Mouse (Mus musculus) intestine, embryonic 16.5 days (tissue): Measurements from ENCODE around the gene Atp23. TPM values are rescaled to one million over a fixed set of nuclear protein-coding genes. Genes with fewer than 3 reads are reported as not detected.

Experiments used
- ATAC-seq: fragments of 200-750 bp; cut with Nextera tagmentation; 2 replicates; pipeline ENCODE4 v1.8.0; 2017; ENCODE audit warnings: moderate TSS enrichment, moderate library complexity
- H3K27ac ChIP-seq: fragments of 300-500 bp; sonication (generic); 2 replicates; pipeline ENCODE4 v1.5.1; 2014; ENCODE audit warnings: mild to moderate bottlenecking, low read length
- H3K27me3 ChIP-seq: fragments of 300-500 bp; sonication (generic); replicated peaks from 2 replicates; pipeline ENCODE4 v1.6.1; 2014; ENCODE audit warnings: low read length, control low read depth, mixed read lengths; ENCODE audit not compliant: control insufficient read depth, insufficient read depth
- H3K36me3 ChIP-seq: fragments of 300-500 bp; sonication (generic); 2 replicates; pipeline ENCODE4 v1.6.1; 2014; ENCODE audit warnings: low read length, control low read depth; ENCODE audit not compliant: control insufficient read depth, insufficient read depth
- H3K4me1 ChIP-seq: fragments of 300-500 bp; sonication (generic); 2 replicates; pipeline ENCODE4 v1.6.1; 2014; ENCODE audit warnings: low read length, control low read depth, mixed read lengths; ENCODE audit not compliant: control insufficient read depth, insufficient read depth
- H3K4me2 ChIP-seq: fragments of 300-500 bp; sonication (generic); 2 replicates; pipeline ENCODE4 v1.6.1; 2014; ENCODE audit warnings: low read depth, low read length, control low read depth
- H3K4me3 ChIP-seq: fragments of 300-500 bp; sonication (generic); 2 replicates; pipeline ENCODE4 v1.5.1; 2014; ENCODE audit warnings: mild to moderate bottlenecking, low read length
- H3K9ac ChIP-seq: fragments of 300-500 bp; sonication (generic); 2 replicates; pipeline ENCODE4 v1.6.1; 2014; ENCODE audit warnings: low read depth, low read length
- H3K9me3 ChIP-seq: fragments of 300-500 bp; sonication (generic); 2 replicates; pipeline ENCODE4 v1.6.1; 2016; ENCODE audit warnings: low read length, control low read depth; ENCODE audit not compliant: control insufficient read depth
- whole genome bisulfite sequencing: fragments of 180-500 bp; shearing (Covaris S2); extraction: QIAGEN DNeasy Blood & Tissue Kit; methylation state at CpG from one replicate; pipeline ENCODE4 v1.1.7; 2014; 5-methylcytosine and 5-hydroxymethylcytosine counted together
- polyA plus RNA-seq: library from polyadenylated mRNA; unstranded; fragments of >200 nt; fragmentation: Nextera tagmentation; extraction: Ambion mirVana; gene quantifications from 2 replicates; pipeline ENCODE4 v1.2.1, GENCODE M21; 2015

The Atp23 gene
- polyA plus RNA-seq, 1 experiment from 2014 or later: 15.3 TPM

- Histone ChIP-seq H3K4me2 (peak overlapping the region; percentile 10; the same call in 1 of the 2 replicates), H3K27ac (peak overlapping the region; percentile 96), H3K27me3 (no peaks in the 10 kb centered on the region), H3K36me3 (no peaks in the 10 kb centered on the region), H3K4me1 (peaks cover 70% of the 10 kb centered on the region), H3K9me3 (no peaks in the 10 kb centered on the region), H3K4me3 (no peak overlapping the region), H3K9ac (peak overlapping the region; percentile 58)
- ATAC-seq: 0 out of 2 replicates have a peak, but pooled peaks have one; percentile 4
- WGBS: 42% methylated on average over 8 of the region's 8 CpGs
Measured at GRCm38 (mm10) chr10:126931123-126931759, 30.1 kb upstream of the Atp23 start.

- Histone ChIP-seq H3K36me3 (no peaks in the 10 kb centered on the region), H3K4me1 (peaks cover 66% of the 10 kb centered on the region), H3K27ac (peak overlapping the region; percentile 96), H3K9me3 (no peaks in the 10 kb centered on the region), H3K4me3 (peak overlapping the region; percentile 9), H3K9ac (peak overlapping the region; percentile 82), H3K4me2 (peak overlapping the region; percentile 32), H3K27me3 (no peaks in the 10 kb centered on the region)
- WGBS: 32% methylated on average over 15 of the region's 15 CpGs
- ATAC-seq: peak; percentile 59
Measured at GRCm38 (mm10) chr10:126930270-126931121, 29.3 kb upstream of the Atp23 start.

- peak overlapping the region; percentile 96 for H3K27ac ChIP-seq
- H3K9me3 ChIP-seq: no peaks in the 10 kb centered on the region
- WGBS: 61% methylated on average over 3 of the region's 3 CpGs
- H3K4me2 ChIP-seq: peak overlapping the region; percentile 94; the same call in 1 of the 2 replicates
- no peak overlapping the region for H3K4me3 ChIP-seq
- ATAC-seq: no peak
- peak overlapping the region; percentile 82; the same call in 1 of the 2 replicates for H3K9ac ChIP-seq
- no peaks in the 10 kb centered on the region for H3K36me3 ChIP-seq
- no peaks in the 10 kb centered on the region for H3K27me3 ChIP-seq
- peaks cover 56% of the 10 kb centered on the region for H3K4me1 ChIP-seq
Measured at GRCm38 (mm10) chr10:126929543-126929942, 28.4 kb upstream of the Atp23 start.

- peak overlapping the region; percentile 58 for H3K4me3 ChIP-seq
- H3K4me2 ChIP-seq: peak overlapping the region; percentile 94
- peak; percentile 3; the same call in 1 of the 2 replicates for ATAC-seq
- no peaks in the 10 kb centered on the region for H3K27me3 ChIP-seq
- no peaks in the 10 kb centered on the region for H3K9me3 ChIP-seq
- H3K27ac ChIP-seq: peak overlapping the region; percentile 96
- H3K9ac ChIP-seq: peak overlapping the region; percentile 82
- WGBS: 23% methylated on average over 12 of the region's 12 CpGs
- H3K4me1 ChIP-seq: peaks cover 52% of the 10 kb centered on the region
- no peaks in the 10 kb centered on the region for H3K36me3 ChIP-seq
Measured at GRCm38 (mm10) chr10:126928819-126929206, 27.7 kb upstream of the Atp23 start.

GRCm38 (mm10) chr10:126928011-126928818, 27.1 kb upstream of the Atp23 start:
- ATAC-seq: peak; percentile 84
- WGBS: 1% methylated on average over 39 of the region's 39 CpGs
- Histone ChIP-seq H3K4me3 (peak overlapping the region; percentile 58), H3K4me2 (peak overlapping the region; percentile 94), H3K4me1 (peaks cover 52% of the 10 kb centered on the region), H3K27me3 (no peaks in the 10 kb centered on the region), H3K27ac (peak overlapping the region; percentile 96), H3K9ac (peak overlapping the region; percentile 82), H3K36me3 (no peaks in the 10 kb centered on the region), H3K9me3 (no peaks in the 10 kb centered on the region)

GRCm38 (mm10) chr10:126927101-126927961, 26.2 kb upstream of the Atp23 start:
- H3K4me2 ChIP-seq: peak overlapping the region; percentile 94
- no peaks in the 10 kb centered on the region for H3K9me3 ChIP-seq
- H3K27ac ChIP-seq: peak overlapping the region; percentile 96
- ATAC-seq: no peak
- 29% methylated on average over 11 of the region's 11 CpGs for WGBS
- peak overlapping the region; percentile 58 for H3K4me3 ChIP-seq
- peaks cover 52% of the 10 kb centered on the region for H3K4me1 ChIP-seq
- no peaks in the 10 kb centered on the region for H3K27me3 ChIP-seq
- no peaks in the 10 kb centered on the region for H3K36me3 ChIP-seq
- H3K9ac ChIP-seq: peak overlapping the region; percentile 82

GRCm38 (mm10) chr10:126925391-126925790, 24.2 kb upstream of the Atp23 start:
- H3K27ac ChIP-seq: no peak overlapping the region
- no peak overlapping the region for H3K4me3 ChIP-seq
- H3K9me3 ChIP-seq: no peaks in the 10 kb centered on the region; the same call in 1 of the 2 replicates
- no peak overlapping the region for H3K9ac ChIP-seq
- no peak overlapping the region for H3K4me2 ChIP-seq
- no peaks in the 10 kb centered on the region for H3K36me3 ChIP-seq
- H3K27me3 ChIP-seq: no peaks in the 10 kb centered on the region
- ATAC-seq: no peak
- peaks cover 37% of the 10 kb centered on the region for H3K4me1 ChIP-seq

GRCm38 (mm10) chr10:126924087-126924486, 22.9 kb upstream of the Atp23 start:
- ATAC-seq: no peak
- Histone ChIP-seq H3K4me1 (peaks cover 24% of the 10 kb centered on the region), H3K4me2 (no peak overlapping the region), H3K4me3 (no peak overlapping the region), H3K9me3 (peaks cover 7% of the 10 kb centered on the region; the same call in 1 of the 2 replicates), H3K9ac (no peak overlapping the region), H3K27me3 (no peaks in the 10 kb centered on the region), H3K27ac (0 out of 2 replicates have a peak overlapping the region, but pooled peaks have one; percentile 45), H3K36me3 (no peaks in the 10 kb centered on the region)
- WGBS: 54% methylated on average over 3 of the region's 3 CpGs
